Mouse (Mus musculus) neural tube, postnatal 0 days (tissue): ENCODE measurements around the gene Gramd1c. TPM values are rescaled to one million over a fixed set of nuclear protein-coding genes. Genes with fewer than 3 reads are reported as not detected.

Source experiments
- microRNA-seq: library from miRNA; unstranded; fragments of <30 nt; microRNA quantifications from one replicate; pipeline ENCODE4, GENCODE M21; 2016
- polyA plus RNA-seq: library from polyadenylated mRNA; unstranded; fragments of >200 nt; fragmentation: Nextera tagmentation; extraction: Ambion mirVana; gene quantifications from 2 replicates; pipeline ENCODE4 v1.2.1, GENCODE M21; 2015

Gramd1c gene
- polyA plus RNA-seq: 2.8 and 3.3 TPM in 2 replicates

DNA sequence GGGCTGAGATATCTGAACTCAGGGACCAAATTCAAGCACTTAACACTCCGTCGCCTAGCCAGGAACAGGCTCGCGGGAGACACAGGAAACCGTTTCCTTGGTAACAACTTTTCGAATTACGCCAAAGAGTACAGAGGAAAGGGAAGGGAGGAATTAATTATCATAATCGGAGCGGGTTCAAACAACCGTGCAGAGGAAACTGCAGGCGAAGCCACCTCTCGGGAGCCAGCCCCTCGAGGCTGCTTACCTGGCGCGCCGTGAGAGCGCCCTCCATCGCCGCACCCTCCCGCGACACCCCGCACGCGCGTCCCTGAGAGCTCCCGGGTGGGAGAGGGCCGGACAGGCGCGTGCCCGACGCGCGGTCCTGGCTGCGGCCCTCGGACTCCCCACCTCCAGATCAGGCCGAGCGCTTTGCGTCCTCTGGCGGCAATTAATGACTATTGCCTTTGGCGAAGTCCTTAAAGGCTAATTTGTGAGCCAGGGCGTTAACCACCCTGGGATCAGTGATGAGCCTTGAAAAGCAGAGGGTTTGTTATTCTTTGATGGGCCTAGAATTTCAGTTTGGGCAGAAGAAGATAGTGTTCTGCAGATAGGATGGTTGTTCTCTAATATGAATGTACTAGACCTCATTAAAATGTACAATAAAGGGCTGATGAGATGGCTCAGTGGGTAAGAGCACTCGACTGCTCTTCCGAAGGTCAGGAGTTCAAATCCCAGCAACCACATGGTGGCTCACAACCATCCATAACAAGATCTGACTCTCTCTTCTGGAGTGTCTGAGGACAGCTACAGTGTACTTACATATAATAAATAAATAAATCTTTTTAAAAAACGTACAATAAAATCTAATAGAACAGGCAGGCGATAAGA is at the start of gene Gramd1c:
Gramd1c (minus strand) TSS at position 321 of the 870 bp plus-strand sequence.

DNA sequence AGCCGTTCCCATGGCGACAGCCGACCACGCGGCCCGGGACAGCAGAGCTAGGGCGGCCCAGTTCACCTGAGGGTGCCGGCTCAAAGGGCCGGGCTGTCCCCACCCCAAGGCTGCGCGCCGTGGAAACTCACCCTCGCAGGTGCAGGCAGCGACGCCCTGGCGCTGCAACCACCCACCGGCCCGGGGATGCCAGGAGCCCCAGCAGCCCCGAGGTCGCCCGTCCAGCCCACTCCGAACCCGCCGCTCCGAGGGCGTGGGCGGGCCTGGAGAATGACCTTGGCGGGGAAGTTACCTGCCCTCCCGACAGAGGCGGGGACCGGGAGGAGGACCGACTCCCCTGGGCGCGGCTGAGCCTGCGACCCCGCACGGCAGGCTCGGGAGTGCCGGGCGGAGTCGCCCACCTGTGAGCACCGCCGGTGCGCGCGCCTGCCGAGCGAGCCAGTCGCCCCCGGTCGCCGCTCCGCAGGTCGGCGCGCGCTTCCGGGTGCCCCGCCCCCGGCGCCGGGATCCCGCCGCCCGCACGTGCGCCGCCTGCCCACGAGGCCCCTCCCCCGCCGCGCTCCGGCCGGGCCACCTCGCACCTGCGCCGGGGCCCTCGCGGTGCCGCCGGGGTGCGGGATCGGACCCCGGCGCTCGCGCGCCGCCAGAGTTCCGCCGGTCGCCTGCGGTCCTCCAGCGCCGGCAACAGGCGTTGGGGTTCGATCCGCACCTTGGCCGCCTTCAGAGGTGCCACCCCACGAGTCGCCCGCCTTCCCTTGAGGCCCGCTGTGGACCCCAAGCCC is 83.6 kb downstream of the Gramd1c start, which contains the start of gene Zdhhc23:
Zdhhc23 (minus strand) TSS at position 464 of the 782 bp plus-strand sequence.

Small RNA genes lying within 50 kb of the gene (microRNA-seq; reads per million reads assigned to microRNA genes)
- not detected for gene Mir3470b

Other genes starting within 250 kb of the Gramd1c start
- 4.0 and 4.6 TPM in 2 replicates for gene Ccdc191, start 173.5 kb downstream of the Gramd1c start, polyA plus RNA-seq
- gene Qtrt2, start 136.5 kb downstream of the Gramd1c start, polyA plus RNA-seq: 12.5 and 12.8 TPM in 2 replicates
- gene Zdhhc23, start 83.6 kb downstream of the Gramd1c start, polyA plus RNA-seq: 2.1 and 2.2 TPM in 2 replicates
- 153 and 170 TPM in 2 replicates for gene Atp6v1a, start 76.4 kb upstream of the Gramd1c start, polyA plus RNA-seq
- gene Naa50, start 76.5 kb upstream of the Gramd1c start, polyA plus RNA-seq: 47.4 and 52.7 TPM in 2 replicates
- gene Usf3, start 109.9 kb upstream of the Gramd1c start, polyA plus RNA-seq: 2.6 and 2.9 TPM in 2 replicates